Mouse (Mus musculus) testis, adult 2 months (tissue): ENCODE data around the gene Appl1.

ENCODE experiments used
- CTCF ChIP-seq: fragments of 200-500 bp; IDR thresholded peaks from 2 replicates; pipeline ENCODE4 v1.5.1; 2012; ENCODE audit warnings: low read depth, mild to moderate bottlenecking, inconsistent platforms, low read length, moderate library complexity; ENCODE audit not compliant: control insufficient read depth, insufficient read depth, insufficient replicate concordance
- POLR2A ChIP-seq: fragments of 200-500 bp; IDR thresholded peaks from 2 replicates; pipeline ENCODE4 v1.6.1; 2012; ENCODE audit warnings: low read depth, mild to moderate bottlenecking, inconsistent platforms, low read length, moderate library complexity; ENCODE audit not compliant: control insufficient read depth

DNA sequence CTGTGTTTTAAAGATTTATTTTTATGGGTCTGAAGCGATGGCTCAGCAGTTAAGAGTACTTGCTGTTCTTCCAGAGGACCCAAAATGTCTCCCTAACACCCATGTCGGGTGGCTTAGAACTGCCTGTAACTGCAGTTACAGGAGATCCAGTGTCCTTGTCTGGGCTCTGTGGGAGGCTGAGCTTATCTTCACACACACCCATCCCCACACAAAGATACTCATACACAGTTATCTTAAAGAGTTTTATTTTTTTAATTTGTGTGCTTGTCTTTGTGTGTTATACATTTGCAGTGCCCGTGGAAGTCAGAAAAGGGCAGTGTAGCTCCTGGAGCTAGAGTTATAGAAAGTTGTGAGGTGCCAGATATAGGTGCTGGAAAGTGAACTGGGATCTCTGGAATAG lies 80.3 kb downstream of the Appl1 start:
- TF ChIP-seq POLR2A (no peak), CTCF (no peak)
